Mouse (Mus musculus) cerebellum, postnatal 25 days (tissue): Measurements from ENCODE around the gene Rpl39.

Source experiments
- DNase-seq, 2 experiments: peaks; one replicate each; pipeline ENCODE4 v3.0.0; 2021; ENCODE audit warnings: mixed read lengths in 2 of 2

Rpl39 gene

GRCm38 (mm10) chrX:37063902-37064301, 21.3 kb downstream of the Rpl39 start:
- DNase-seq, result no peak

DNA sequence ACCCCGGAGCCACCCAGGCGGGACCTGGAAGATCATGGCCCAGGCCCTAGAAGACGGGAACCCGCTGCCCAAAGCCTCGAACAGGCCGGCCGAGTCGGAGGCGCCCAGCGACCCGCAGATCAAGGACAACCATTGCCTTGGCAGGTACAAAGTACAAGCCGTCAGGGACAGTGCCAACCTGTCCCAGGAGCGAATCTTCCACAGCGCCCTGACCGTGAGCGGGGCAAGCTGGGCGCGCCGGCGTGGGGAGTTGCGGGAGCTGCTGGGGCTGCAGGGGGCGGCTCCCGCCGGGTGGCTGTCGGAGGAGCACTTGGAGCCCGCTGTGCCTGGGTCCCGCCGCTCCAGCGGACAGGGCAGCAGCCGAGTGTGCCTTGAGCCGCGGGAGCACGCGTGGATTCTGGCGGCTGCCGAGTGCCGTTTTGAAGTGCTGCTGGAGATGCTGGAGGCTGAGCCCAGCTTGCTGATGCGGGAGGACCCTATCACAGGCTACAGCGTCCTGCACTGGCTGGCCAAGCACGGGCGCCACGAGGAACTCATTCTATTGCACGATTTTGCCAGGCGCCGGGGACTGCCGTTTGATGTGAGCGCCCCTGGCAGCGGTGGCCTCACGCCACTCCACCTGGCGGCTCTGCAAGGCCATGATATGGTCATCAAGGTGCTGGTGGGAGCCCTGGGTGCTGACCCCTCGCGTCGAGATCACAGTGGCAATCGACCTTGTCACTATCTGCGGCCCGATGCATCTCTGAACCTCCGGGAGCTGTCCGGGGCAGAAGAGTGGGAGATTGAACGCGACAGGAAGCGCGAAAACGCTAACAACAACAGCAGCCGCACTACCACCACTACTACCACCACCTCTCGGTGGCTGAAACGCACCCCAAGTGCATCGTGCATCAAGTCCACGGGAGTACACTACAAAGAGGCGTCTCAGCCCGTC, 36.0 kb downstream of the Rpl39 start:
- DNase-seq, result peak; percentile 5

DNA sequence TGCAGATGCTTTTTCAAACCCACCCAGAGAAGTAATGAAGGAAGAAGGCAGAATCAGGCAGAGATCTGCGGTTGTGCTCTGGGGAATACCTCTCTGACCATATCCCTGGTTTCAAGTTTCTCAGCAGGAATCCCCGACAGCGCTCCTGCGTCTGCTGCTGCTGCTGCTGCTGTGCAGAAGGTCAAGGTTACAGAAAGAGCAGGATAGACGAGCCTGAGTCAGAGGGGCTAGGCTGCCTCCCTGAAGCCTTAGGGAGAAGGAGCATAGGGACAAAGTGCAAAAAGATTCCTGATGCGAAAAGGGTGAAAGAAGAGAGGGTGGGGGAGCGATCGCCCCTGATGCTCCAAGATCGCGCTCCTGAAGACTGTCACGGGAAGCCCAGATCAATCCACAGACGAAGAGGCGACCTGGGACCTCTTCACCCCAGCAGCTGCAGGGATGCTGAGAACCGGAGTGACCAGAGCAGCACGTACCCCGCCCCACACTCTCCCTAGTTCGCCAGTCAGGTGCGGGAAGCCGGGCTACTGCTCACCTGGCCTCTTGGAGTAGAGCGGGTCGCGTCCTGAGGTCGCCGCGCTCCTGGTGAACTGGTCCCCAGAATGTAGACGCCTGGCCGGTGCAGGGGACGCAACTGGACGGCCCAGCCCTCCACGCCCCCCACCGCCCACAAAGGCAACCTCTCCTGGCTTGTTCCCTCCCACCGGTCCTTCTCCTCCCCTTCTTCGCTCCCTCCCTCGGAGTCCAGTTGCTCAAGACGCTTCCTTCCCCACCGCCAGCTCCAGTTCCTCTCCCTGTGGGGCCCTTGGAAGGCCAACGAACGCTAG, 36.9 kb downstream of the Rpl39 start, which contains the start of gene Sowahd:
TSS of gene Sowahd (plus strand) at position 780 of the 824 bp plus-strand sequence.
- DNase-seq, result no peak

- DNase-seq, result peak; percentile 63 to 78
Measured at GRCm38 (mm10) chrX:37042726-37043125, 42.5 kb downstream of the Rpl39 start.
